9 mouse cellular contexts compared by ENCODE assay signal in genomic region chr3:14874402-14875040, GRCm38 (mm10). TPM values are rescaled to one million over a fixed set of nuclear protein-coding genes. Genes with fewer than 3 reads are reported as not detected.
A peak's percentile ranks its signal among the peaks of the same experiment; 100 is the strongest.
DNase-seq lines count a peak whose midpoint lies in the region; ATAC-seq and TF ChIP-seq lines count a peak whose summit lies in the region.
"Had no signal": no experiment of that assay in that cellular context is flagged by ENCODE, and none has a peak within 500 bp of the region (broad histone marks: within the 10 kb centered on the region; RNA-seq: fewer than 3 reads in every experiment).

No protein-coding gene starts in this region.

- TF ChIP-seq POLR2A in liver, adult 2 months (IDR thresholded peaks at IDR 0.05; ENCODE audit: extremely low read depth, insufficient read depth, low read length), result no peak
- no peak for TF ChIP-seq POLR2A in bone marrow, adult 2 months (IDR thresholded peaks at IDR 0.05; ENCODE audit: borderline replicate concordance, control insufficient read depth, low read depth, low read length)

- DNase-seq in liver, adult 2 months (ENCODE audit: extremely low read depth, low read depth, low spot score), result peak; percentile 78
- DNase-seq in liver, result no peak
- peak; percentile 90 for DNase-seq in hindbrain, postnatal 0 days (ENCODE audit: low spot score)
- DNase-seq in right cerebral cortex, postnatal 36 days (ENCODE audit: low spot score in 2 of 2), result no peak

- H3K27ac ChIP-seq in liver, adult 2 months (replicated peaks; ENCODE audit: insufficient read depth, low read depth, low read length), result no peak overlapping the region
- no peak overlapping the region for H3K27ac ChIP-seq in bone marrow, adult 2 months (ENCODE audit: control insufficient read depth, insufficient read depth, low read depth, low read length, poor library complexity)
- H3K27ac ChIP-seq in hindbrain, postnatal 0 days, result no peak overlapping the region
- no peak overlapping the region for H3K27ac ChIP-seq in neural tube, embryonic 14.5 days (ENCODE audit: low read depth, low read length)

- H3K79me2 ChIP-seq in liver, adult 2 months (ENCODE audit: control insufficient read depth, insufficient read depth, low read length), result no peaks in the 10 kb centered on the region

- 42% methylated on average over 8 of the region's 8 CpGs for WGBS in liver, adult 2 months
- 47% methylated on average over 8 of the region's 8 CpGs for WGBS in bone marrow, adult 2 months
- WGBS in hindbrain, postnatal 0 days, result 45% methylated on average over 8 of the region's 8 CpGs
- 56% methylated on average over 8 of the region's 8 CpGs for WGBS in neural tube, embryonic 14.5 days

- H3K4me1 ChIP-seq in liver, adult 2 months (ENCODE audit: control insufficient read depth, insufficient read depth, low read length), result peaks cover 2% of the 10 kb centered on the region
- H3K4me1 ChIP-seq in bone marrow, adult 2 months (ENCODE audit: control insufficient read depth, insufficient read depth, low read length), result peaks cover 3% of the 10 kb centered on the region; the same call in 1 of the 2 replicates
- H3K4me1 ChIP-seq in hindbrain, postnatal 0 days (ENCODE audit: insufficient read depth, low read length), result no peaks in the 10 kb centered on the region
- H3K4me1 ChIP-seq in neural tube, embryonic 14.5 days (ENCODE audit: control insufficient read depth, insufficient read depth, low read length), result no peaks in the 10 kb centered on the region

- H3K36me3 ChIP-seq in liver, adult 2 months (ENCODE audit: control insufficient read depth, insufficient read depth, low read length), result peaks cover 16% of the 10 kb centered on the region
- H3K36me3 ChIP-seq in hindbrain, postnatal 0 days (ENCODE audit: insufficient read depth, low read length), result no peaks in the 10 kb centered on the region
- no peaks in the 10 kb centered on the region for H3K36me3 ChIP-seq in neural tube, embryonic 14.5 days (ENCODE audit: control insufficient read depth, insufficient read depth, low read length)

- no peaks in the 10 kb centered on the region for H3K27me3 ChIP-seq in liver, adult 2 months (ENCODE audit: control insufficient read depth, insufficient read depth, low read length)
- H3K27me3 ChIP-seq in hindbrain, postnatal 0 days (ENCODE audit: insufficient read depth, low read length), result no peaks in the 10 kb centered on the region
- no peaks in the 10 kb centered on the region for H3K27me3 ChIP-seq in neural tube, embryonic 14.5 days (ENCODE audit: control insufficient read depth, insufficient read depth, low read length)

- H3K4me3 ChIP-seq in liver, adult 2 months (ENCODE audit: insufficient read depth, low read depth, low read length), result no peak overlapping the region
- no peak overlapping the region for H3K4me3 ChIP-seq in bone marrow, adult 2 months (replicated peaks; ENCODE audit: control insufficient read depth, low read depth, low read length)
- no peak overlapping the region for H3K4me3 ChIP-seq in hindbrain, postnatal 0 days (ENCODE audit: low read length)
- no peak overlapping the region for H3K4me3 ChIP-seq in neural tube, embryonic 14.5 days (ENCODE audit: low read depth, low read length)
- H3K4me3 ChIP-seq: myocyte had no signal

- H3K9ac ChIP-seq in liver, adult 2 months (ENCODE audit: low read depth, low read length), result no peak overlapping the region
- no peak overlapping the region for H3K9ac ChIP-seq in hindbrain, postnatal 0 days (replicated peaks; ENCODE audit: low read length)
- no peak overlapping the region for H3K9ac ChIP-seq in neural tube, embryonic 14.5 days (replicated peaks; ENCODE audit: low read depth, low read length)

- no peaks in the 10 kb centered on the region for H3K9me3 ChIP-seq in hindbrain, postnatal 0 days (ENCODE audit: low read length)
- H3K9me3 ChIP-seq in neural tube, embryonic 14.5 days (ENCODE audit: control insufficient read depth, low read length), result no peaks in the 10 kb centered on the region

- ATAC-seq in hindbrain, postnatal 0 days, result peak; percentile 42; the same call in 1 of the 2 replicates
- ATAC-seq in neural tube, embryonic 14.5 days (ENCODE audit: low read depth), result peak; percentile 55; the same call in 1 of the 2 replicates
- no peak for ATAC-seq in megakaryocyte-erythroid progenitor cell, adult 5-6 weeks (replicated peaks; ENCODE audit: low FRiP score, low TSS enrichment, poor library complexity, severe bottlenecking)
- ATAC-seq in megakaryocyte progenitor cell, adult 5-6 weeks (replicated peaks; ENCODE audit: poor library complexity), result no peak

- H3K4me2 ChIP-seq in hindbrain, postnatal 0 days (ENCODE audit: low read depth, low read length), result no peak overlapping the region
- H3K4me2 ChIP-seq in neural tube, embryonic 14.5 days (ENCODE audit: low read depth, low read length), result no peak overlapping the region

- peak; percentile 66 for TF ChIP-seq CTCF in liver, adult 2 months (IDR thresholded peaks at IDR 0.05; ENCODE audit: low read depth, low read length)
- TF ChIP-seq CTCF in bone marrow, adult 2 months (IDR thresholded peaks at IDR 0.05; ENCODE audit: control insufficient read depth, insufficient read depth, low read length), result peak; percentile 27; the same call in 1 of the 2 replicates
- TF ChIP-seq CTCF in hindbrain, postnatal 0 days (IDR thresholded peaks at IDR 0.05; ENCODE audit: low read depth), result peak; percentile 71

RNA-seq across cellular contexts. Expression of gene Car3, which starts 11.2 kb away (rescaled TPM):
- total RNA-seq in liver, adult 2 months (2014; rRNA removed), result 1,504 and 1,617 TPM in 2 replicates
- polyA plus RNA-seq in liver, adult 2 months (2012; rRNA removed), result 1,802 and 2,250 TPM in 2 replicates
- polyA plus RNA-seq in bone marrow, adult 2 months (2011; ENCODE audit: insufficient read depth, insufficient read length, low replicate concordance, missing spikeins), result 19.2 and 25.4 TPM in 2 replicates
- 0.99 and 5.4 TPM in 2 replicates for total RNA-seq in hindbrain, postnatal 0 days (2014; rRNA removed)
- 3.2 and 3.9 TPM in 2 replicates for polyA plus RNA-seq in hindbrain, postnatal 0 days (2015; fragmentation: Nextera tagmentation; extraction: Ambion mirVana)
- 1.7 and 8.9 TPM in 2 replicates for polyA plus RNA-seq in neural tube, embryonic 14.5 days (2014; fragmentation: Nextera tagmentation; extraction: Ambion mirVana)
- total RNA-seq in megakaryocyte-erythroid progenitor cell, adult 5-6 weeks (2014; fragmentation: Nextera tagmentation), result 4.6 and 5.3 TPM in 2 replicates
- total RNA-seq in megakaryocyte-erythroid progenitor cell, adult 5-6 weeks (2017), result 4.3 and 10.5 TPM in 2 replicates
- 9.5 and 10.6 TPM in 2 replicates for total RNA-seq in megakaryocyte progenitor cell, adult 5-6 weeks (2015)
- total RNA-seq in megakaryocyte progenitor cell, adult 5-6 weeks (2017), result 5.4 and 8.1 TPM in 2 replicates

RNA-seq across cellular contexts. Expression of gene Car2, which starts 11.6 kb away (rescaled TPM):
- 10.7 and 13.5 TPM in 2 replicates for total RNA-seq in liver, adult 2 months (2014; rRNA removed)
- polyA plus RNA-seq in liver, adult 2 months (2012; rRNA removed), result 32.8 and 37.5 TPM in 2 replicates
- polyA plus RNA-seq in bone marrow, adult 2 months (2011; ENCODE audit: insufficient read depth, insufficient read length, low replicate concordance, missing spikeins), result 455 and 1,276 TPM in 2 replicates
- 79.6 and 124 TPM in 2 replicates for total RNA-seq in hindbrain, postnatal 0 days (2014; rRNA removed)
- 89.4 and 102 TPM in 2 replicates for polyA plus RNA-seq in hindbrain, postnatal 0 days (2015; fragmentation: Nextera tagmentation; extraction: Ambion mirVana)
- 19.1 and 24.7 TPM in 2 replicates for polyA plus RNA-seq in neural tube, embryonic 14.5 days (2014; fragmentation: Nextera tagmentation; extraction: Ambion mirVana)
- total RNA-seq in megakaryocyte-erythroid progenitor cell, adult 5-6 weeks (2014; fragmentation: Nextera tagmentation), result 2,184 and 2,475 TPM in 2 replicates
- total RNA-seq in megakaryocyte-erythroid progenitor cell, adult 5-6 weeks (2017), result 1,680 and 1,983 TPM in 2 replicates
- 155 and 274 TPM in 2 replicates for total RNA-seq in megakaryocyte progenitor cell, adult 5-6 weeks (2015)
- 143 and 234 TPM in 2 replicates for total RNA-seq in megakaryocyte progenitor cell, adult 5-6 weeks (2017)

Comparison
In these comparisons a context has a peak if more than half of its experiments do, and no peak if none do; other contexts are left out.
1. DNase-seq: peak in liver, adult 2 months (single experiment) and hindbrain, postnatal 0 days (single experiment); none in liver (single experiment) and right cerebral cortex, postnatal 36 days (0 of 2).
2. ATAC-seq: peak in hindbrain, postnatal 0 days (single experiment) and neural tube, embryonic 14.5 days (single experiment); none in megakaryocyte-erythroid progenitor cell, adult 5-6 weeks (single experiment) and megakaryocyte progenitor cell, adult 5-6 weeks (single experiment).
3. RNA of gene Car3, which starts 11.2 kb away (total RNA-seq): 1,504 to 1,617 TPM in liver, adult 2 months; 5.4 to 10.6 TPM in megakaryocyte progenitor cell, adult 5-6 weeks, 4.3 to 10.5 TPM in megakaryocyte-erythroid progenitor cell, adult 5-6 weeks and 0.99 to 5.4 TPM in hindbrain, postnatal 0 days; every median in the first group is over 100 times any median in the second.
4. RNA of gene Car2, which starts 11.6 kb away (total RNA-seq): 1,680 to 2,475 TPM in megakaryocyte-erythroid progenitor cell, adult 5-6 weeks; 143 to 274 TPM in megakaryocyte progenitor cell, adult 5-6 weeks, 79.6 to 124 TPM in hindbrain, postnatal 0 days and 10.7 to 13.5 TPM in liver, adult 2 months; every median in the first group is over 4 times any median in the second.
5. Peak in every context shown above with its lines, with median percentiles within 50 percentile points of each other: CTCF ChIP-seq.